Mouse (Mus musculus): Measurements from ENCODE around the gene Cdc5l.

The Cdc5l gene

DNA sequence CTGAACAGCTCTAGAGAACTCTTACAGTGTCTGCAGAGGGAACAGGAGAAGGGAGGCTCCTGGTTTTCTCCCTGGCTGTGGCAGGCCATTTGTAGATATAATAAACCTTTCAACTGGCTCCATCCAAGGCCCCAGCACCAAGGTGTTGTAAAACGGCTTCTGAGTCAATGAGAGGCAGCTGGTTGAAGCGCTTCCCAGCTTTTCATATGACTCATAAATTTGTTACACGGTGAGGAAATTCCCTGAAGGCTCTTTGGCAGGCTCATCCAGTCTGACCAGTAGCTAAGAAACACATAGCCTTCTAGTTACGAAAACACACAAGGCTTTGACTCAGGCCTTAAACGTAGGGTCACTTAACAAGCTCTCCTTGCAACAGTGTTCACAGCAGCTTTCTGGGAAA lies 74.1 kb downstream of the Cdc5l start:
- no peak for DNase-seq

DNA sequence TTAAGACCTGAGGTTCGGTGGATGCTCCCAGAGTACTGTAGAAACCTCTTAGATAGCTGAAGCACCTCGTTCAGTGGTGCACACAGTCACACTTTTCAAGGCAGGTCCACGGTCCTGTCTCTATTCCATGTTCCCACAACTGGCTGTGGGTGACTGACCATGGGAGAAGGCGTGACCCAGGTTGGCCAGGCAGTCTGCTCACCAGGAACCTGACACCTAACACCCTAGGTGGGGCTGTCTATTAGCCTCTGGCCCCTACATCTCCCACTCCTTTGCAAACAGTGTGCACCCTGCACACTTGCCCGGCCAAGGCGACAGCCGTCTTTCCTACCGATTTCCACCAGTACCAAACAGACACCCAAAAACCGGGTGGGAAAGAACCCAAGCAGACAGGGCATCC lies 77.1 kb downstream of the Cdc5l start:
- no peak for DNase-seq

DNA sequence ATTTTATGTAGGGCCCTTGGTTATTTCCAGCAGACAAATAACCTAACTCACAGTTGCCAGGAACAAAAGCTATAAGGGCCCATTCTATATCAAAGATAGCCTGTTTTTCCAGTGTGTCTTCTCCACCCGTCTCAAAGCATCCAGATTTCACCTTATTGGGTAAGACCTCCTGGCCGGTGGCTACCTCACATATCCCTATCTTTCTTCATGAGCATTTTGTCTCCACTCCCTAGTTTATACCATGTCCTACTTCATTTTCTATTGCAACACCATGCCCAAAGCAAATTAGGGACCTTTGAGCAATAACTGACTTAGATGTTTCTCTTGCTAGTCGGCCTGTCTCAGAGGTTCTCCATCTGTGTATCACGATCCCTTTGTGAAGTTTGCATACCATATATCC lies 85.6 kb downstream of the Cdc5l start:
- no peak for DNase-seq
